Mouse (Mus musculus) right cerebral cortex, postnatal 10 days (tissue): ENCODE measurements at regions not wholly inside any gene's neighbourhood (a gene's known extent, or its start where the extent isn't known, plus 50 kb on each side); places are given as distances from the start of the nearest gene placed in this dataset.

ENCODE experiments used
- DNase-seq, 2 experiments: peaks; one replicate each; pipeline ENCODE4 v3.0.0; 2021; ENCODE audit warnings: low spot score in 2 of 2

DNA sequence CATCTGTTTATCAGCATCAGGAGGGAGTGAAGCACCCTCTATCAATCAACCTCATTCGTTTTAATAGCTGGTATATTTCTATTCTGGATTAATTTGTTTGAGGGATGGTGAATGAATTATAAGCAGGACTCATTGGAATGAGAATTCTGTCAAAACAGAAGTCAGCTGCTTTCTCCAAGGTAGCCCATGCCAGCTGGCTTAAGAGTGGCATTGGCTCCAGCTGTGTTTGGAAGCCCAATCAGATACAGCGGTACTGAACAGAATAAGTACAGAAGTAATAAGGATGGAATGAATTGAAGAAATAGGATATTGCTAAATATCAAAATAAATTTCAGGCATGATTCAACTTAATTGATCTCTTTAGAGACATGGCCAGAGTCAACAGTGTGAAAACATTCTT lies 1292.2 kb upstream of the G6pd2 start:
- DNase-seq, result peak; percentile 24 to 26
